Mouse (Mus musculus): ENCODE data around the gene Cst11.

Gene Cst11

GRCm38 (mm10) chr2:148771397-148771796, at the start of gene Cst11:
TSS of gene Cst11 (minus strand) at chr2:148771497.
- in situ Hi-C loops (cut with MboI; ENCODE audit: low sequenced_read_pairs), result loop anchor here (25.0 kb wide), 1 partner anchor 141 kb away; no protein-coding TSS in a partner anchor

- in situ Hi-C loops (cut with MboI; ENCODE audit: low sequenced_read_pairs), result no loop called here
These were observed 48.6 kb upstream of the Cst11 start, which contains the start of gene Cst13 for GRCm38 (mm10) chr2:148819909-148820308. TSS of gene Cst13 (plus strand) at chr2:148820081.

- in situ Hi-C loops (cut with MboI; ENCODE audit: low sequenced_read_pairs), result no loop called here
These were observed 35.4 kb upstream of the Cst11 start for GRCm38 (mm10) chr2:148806696-148807095.

- in situ Hi-C loops (cut with MboI; ENCODE audit: low sequenced_read_pairs), result no loop called here
These were observed 30.2 kb upstream of the Cst11 start for GRCm38 (mm10) chr2:148801491-148801921.

- in situ Hi-C loops (cut with MboI; ENCODE audit: low sequenced_read_pairs), result no loop called here
These were observed 27.2 kb upstream of the Cst11 start, which contains the start of gene Cst8 for GRCm38 (mm10) chr2:148798485-148798884. TSS of gene Cst8 (plus strand) at chr2:148798785.

- in situ Hi-C loops (cut with MboI; ENCODE audit: low sequenced_read_pairs), result no loop called here
These were observed 17.8 kb upstream of the Cst11 start, which contains the start of gene Cst12 for GRCm38 (mm10) chr2:148789142-148789541. TSS of gene Cst12 (plus strand) at chr2:148789361.

- in situ Hi-C loops (cut with MboI; ENCODE audit: low sequenced_read_pairs), result no loop called here
These were observed 10.4 kb upstream of the Cst11 start, which contains the start of gene 8030411F24Rik for GRCm38 (mm10) chr2:148781709-148782108. TSS of gene 8030411F24Rik (plus strand) at chr2:148782009.

- in situ Hi-C loops (cut with MboI; ENCODE audit: low sequenced_read_pairs), result loop anchor here (25.0 kb wide), 1 partner anchor 148 kb away; no protein-coding TSS in a partner anchor
These were observed 7.5 kb downstream of the Cst11 start for GRCm38 (mm10) chr2:148763648-148764388.

- in situ Hi-C loops (cut with MboI; ENCODE audit: low sequenced_read_pairs), result loop anchor here (25.0 kb wide), 1 partner anchor 158 kb away; no protein-coding TSS in a partner anchor
These were observed 16.9 kb downstream of the Cst11 start for GRCm38 (mm10) chr2:148754310-148754846.

GRCm38 (mm10) chr2:148751893-148752813, 19.1 kb downstream of the Cst11 start:
- in situ Hi-C loops (cut with MboI; ENCODE audit: low sequenced_read_pairs), result loop anchor here (25.0 kb wide), 1 partner anchor 160 kb away; no protein-coding TSS in a partner anchor

- in situ Hi-C loops (cut with MboI; ENCODE audit: low sequenced_read_pairs), result loop anchor here (25.0 kb wide), 1 partner anchor 162 kb away; no protein-coding TSS in a partner anchor
These were observed 21.2 kb downstream of the Cst11 start, which contains the start of gene Cstl1 for GRCm38 (mm10) chr2:148750058-148750457. TSS of gene Cstl1 (plus strand) at chr2:148750358.

GRCm38 (mm10) chr2:148743846-148744407, 27.4 kb downstream of the Cst11 start:
- in situ Hi-C loops (cut with MboI; ENCODE audit: low sequenced_read_pairs), result no loop called here

- in situ Hi-C loops (cut with MboI; ENCODE audit: low sequenced_read_pairs), result no loop called here
These were observed 28.3 kb downstream of the Cst11 start for GRCm38 (mm10) chr2:148743001-148743400.

- in situ Hi-C loops (cut with MboI; ENCODE audit: low sequenced_read_pairs), result no loop called here
These were observed 38.8 kb downstream of the Cst11 start, which contains the start of gene Napb for GRCm38 (mm10) chr2:148732327-148733000. TSS of gene Napb (minus strand) at chr2:148732467.

GRCm38 (mm10) chr2:148731614-148732326, 39.5 kb downstream of the Cst11 start:
- in situ Hi-C loops (cut with MboI; ENCODE audit: low sequenced_read_pairs), result no loop called here

GRCm38 (mm10) chr2:148719271-148719995, 51.9 kb downstream of the Cst11 start:
- in situ Hi-C loops (cut with MboI; ENCODE audit: low sequenced_read_pairs), result loop anchor here (25.0 kb wide), 1 partner anchor 607 kb away; no protein-coding TSS in a partner anchor

Data from CH12F3 (cell line).